Mouse (Mus musculus) embryo, embryonic 11.5 days (tissue): Measurements from ENCODE around the gene Gm6176.
"Not testable (repeated sequence)": the region's sequence is repeated elsewhere in the genome, so short reads cannot be mapped to it uniquely, and the experiment has no call there.

Experiments
- DNase-seq: peaks from one replicate; pipeline ENCODE4 v3.0.0-alpha.2; 2012; ENCODE audit warnings: low read depth, low spot score

Gene Gm6176

GRCm38 (mm10) chr7:22056205-22056604 is at the start of gene Gm6176:
TSS of gene Gm6176 (minus strand) at chr7:22056305.
- DNase-seq: not testable (repeated sequence)

GRCm38 (mm10) chr7:22068757-22069156 is 12.7 kb upstream of the Gm6176 start, which contains the start of gene Vmn1r139:
TSS of gene Vmn1r139 (plus strand) at chr7:22069057.
- not testable (repeated sequence) for DNase-seq

GRCm38 (mm10) chr7:22028797-22029196 is 27.3 kb downstream of the Gm6176 start, which contains the start of gene Vmn1r138:
TSS of gene Vmn1r138 (minus strand) at chr7:22028897.
- DNase-seq: not testable (repeated sequence)
